Mouse (Mus musculus) myocyte (in vitro differentiated cells): ENCODE results near the gene Riox2.

Experiments used
- CEBPB ChIP-seq: IDR thresholded peaks from 2 replicates; pipeline ENCODE4 v1.6.1; 2011; ENCODE audit warnings: mild to moderate bottlenecking, moderate library complexity; ENCODE audit not compliant: poor library complexity, insufficient read depth, severe bottlenecking
- E2F4 ChIP-seq: IDR thresholded peaks from one replicate; pipeline ENCODE4 v1.6.1; 2011; ENCODE audit warnings: mild to moderate bottlenecking, control low read depth, moderate library complexity; ENCODE audit not compliant: insufficient read depth
- MAX ChIP-seq: IDR thresholded peaks from one replicate; pipeline ENCODE4 v1.6.1; 2011; ENCODE audit warnings: low read depth, mild to moderate bottlenecking, control low read depth
- MYOD1 ChIP-seq, 3 experiments: IDR thresholded peaks; one replicate each; pipeline ENCODE4 v1.6.1; 2011; ENCODE audit warnings: control low read depth in 2 of 3, low read depth in 2 of 3, mild to moderate bottlenecking in 2 of 3, moderate library complexity in 1 of 3; ENCODE audit not compliant: insufficient read length in 2 of 3, control insufficient read depth in 1 of 3
- MYOG ChIP-seq, 3 experiments: IDR thresholded peaks; one replicate each; pipeline ENCODE4 v1.6.1; 2011; ENCODE audit warnings: control low read depth in 2 of 3, low read depth in 2 of 3, mild to moderate bottlenecking in 2 of 3; ENCODE audit not compliant: insufficient read length in 2 of 3, control insufficient read depth in 1 of 3, insufficient read depth in 1 of 3
- POLR2A ChIP-seq: IDR thresholded peaks from one replicate; pipeline ENCODE4 v1.6.1; 2011; ENCODE audit warnings: low read depth, mild to moderate bottlenecking, control low read depth, moderate library complexity; ENCODE audit not compliant: insufficient read length
- POLR2AphosphoS2 ChIP-seq: IDR thresholded peaks from one replicate; pipeline ENCODE4 v1.6.1; 2011; ENCODE audit warnings: low read depth, control low read depth; ENCODE audit not compliant: insufficient read length

DNA sequence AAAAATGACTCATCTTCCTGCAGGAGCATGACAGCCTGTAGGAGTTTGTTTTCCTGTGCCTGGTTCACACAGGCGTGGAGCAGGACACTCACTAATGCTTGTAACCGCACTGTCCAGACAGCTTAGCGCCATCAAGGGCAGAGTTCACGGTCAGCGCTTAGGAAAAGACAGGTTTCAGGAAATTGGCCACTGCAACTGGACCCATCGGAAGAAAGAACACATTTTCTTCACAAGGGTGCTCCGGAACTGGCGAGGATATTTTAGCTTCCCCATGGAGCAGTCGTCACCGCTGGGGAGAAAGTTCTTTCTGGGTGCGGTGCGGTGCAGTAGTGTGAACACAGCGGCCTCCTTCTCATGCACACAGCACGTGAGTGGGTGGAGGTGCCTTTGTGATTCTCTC lies 21.6 kb downstream of the Riox2 start:
- TF ChIP-seq POLR2A (no peak), E2F4 (no peak), MYOD1 (IDR thresholded peaks at IDR 0.05; ENCODE audit: control insufficient read depth in 1 of 3, insufficient read length in 2 of 3, low read depth in 2 of 3) (no peak), POLR2AphosphoS2 (no peak), CEBPB (no peak), MYOG (IDR thresholded peaks at IDR 0.05; ENCODE audit: control insufficient read depth in 1 of 3, insufficient read depth in 1 of 3, insufficient read length in 2 of 3, low read depth in 2 of 3) (no peak), MAX (no peak)
